Mouse (Mus musculus): ENCODE measurements around the gene Arhgap40. TPM values are rescaled to one million over a fixed set of nuclear protein-coding genes. Genes with fewer than 3 reads are reported as not detected.

The Arhgap40 gene
- polyA plus RNA-seq, 2 experiments: 3.9 to 5.5 TPM

- H3K4me2 ChIP-seq (replicated peaks; ENCODE audit: low read depth, low read length, severe bottlenecking): no peak overlapping the region
- H3K27me3 ChIP-seq (ENCODE audit: control insufficient read depth, insufficient read depth, low read length): no peaks in the 10 kb centered on the region; the same call in 1 of the 2 replicates
- no peak for DNase-seq (ENCODE audit: low spot score)
- H3K9ac ChIP-seq (ENCODE audit: low read depth, low read length, severe bottlenecking): no peak overlapping the region
- no peaks in the 10 kb centered on the region for H3K9me3 ChIP-seq (ENCODE audit: control insufficient read depth, low read length)
- ATAC-seq (ENCODE audit: low FRiP score, low read depth): no peak
- WGBS: 64% methylated on average over 2 of the region's 2 CpGs
- no peak for TF ChIP-seq POLR2A (IDR thresholded peaks at IDR 0.05; ENCODE audit: borderline replicate concordance, extremely low read depth, insufficient read depth, insufficient read length)
- H3K36me3 ChIP-seq (ENCODE audit: control insufficient read depth, insufficient read depth, low read length): no peaks in the 10 kb centered on the region
- H3K4me1 ChIP-seq (ENCODE audit: control insufficient read depth, insufficient read depth, low read length): no peaks in the 10 kb centered on the region
- H3K4me3 ChIP-seq (replicated peaks; ENCODE audit: low read length): no peak overlapping the region
- H3K27ac ChIP-seq (replicated peaks; ENCODE audit: low read depth, low read length): no peak overlapping the region
Observed at GRCm38 (mm10) chr2:158545266-158545665, 32.7 kb downstream of the Arhgap40 start.

DNA sequence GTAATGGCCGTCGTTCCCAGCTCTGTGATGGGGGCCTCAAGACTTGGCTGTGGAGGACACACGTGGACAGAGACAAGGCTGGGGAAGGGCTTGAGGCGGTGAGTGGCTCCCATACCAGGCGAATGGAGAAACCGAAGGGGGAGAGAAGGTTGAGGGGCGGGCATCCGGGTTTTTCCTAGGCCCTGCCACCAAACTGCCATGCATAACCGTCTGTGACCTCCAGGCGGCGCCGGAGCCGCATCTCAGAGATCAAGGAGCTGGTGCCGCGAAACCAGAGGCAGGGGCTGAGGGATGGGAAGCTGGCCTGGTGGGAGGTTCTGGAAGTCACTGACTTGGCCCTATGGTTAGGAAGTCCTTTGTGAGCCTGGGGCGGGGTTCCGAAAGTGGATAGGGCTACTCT lies 34.2 kb downstream of the Arhgap40 start:
- ATAC-seq (ENCODE audit: low FRiP score, low read depth) (peak; percentile 55; the same call in 1 of the 2 replicates), DNase-seq (ENCODE audit: low spot score) (peak; percentile 69)
- Histone ChIP-seq H3K36me3 (ENCODE audit: control insufficient read depth, insufficient read depth, low read length) (no peaks in the 10 kb centered on the region), H3K9ac (ENCODE audit: low read depth, low read length, severe bottlenecking) (peak overlapping the region; percentile 31; the same call in 1 of the 2 replicates), H3K4me1 (ENCODE audit: control insufficient read depth, insufficient read depth, low read length) (no peaks in the 10 kb centered on the region), H3K27ac (replicated peaks; ENCODE audit: low read depth, low read length) (no peak overlapping the region), H3K9me3 (ENCODE audit: control insufficient read depth, low read length) (no peaks in the 10 kb centered on the region), H3K4me3 (replicated peaks; ENCODE audit: low read length) (no peak overlapping the region), H3K4me2 (replicated peaks; ENCODE audit: low read depth, low read length, severe bottlenecking) (0 out of 2 replicates have a peak overlapping the region, but pooled peaks have one; percentile 14), H3K27me3 (ENCODE audit: control insufficient read depth, insufficient read depth, low read length) (peaks cover 4% of the 10 kb centered on the region; the same call in 1 of the 2 replicates)
- no peak for TF ChIP-seq POLR2A (IDR thresholded peaks at IDR 0.05; ENCODE audit: borderline replicate concordance, extremely low read depth, insufficient read depth, insufficient read length)
- WGBS: 5% methylated on average over 17 of the region's 17 CpGs

GRCm38 (mm10) chr2:158550067-158550466 lies 37.5 kb downstream of the Arhgap40 start:
- WGBS: 3% methylated on average over 3 of the region's 3 CpGs
- no peak for ATAC-seq (ENCODE audit: low FRiP score, low read depth)
- H3K9me3 ChIP-seq (ENCODE audit: control insufficient read depth, low read length): no peaks in the 10 kb centered on the region
- peaks cover 19% of the 10 kb centered on the region for H3K27me3 ChIP-seq (ENCODE audit: control insufficient read depth, insufficient read depth, low read length)
- H3K4me1 ChIP-seq (ENCODE audit: control insufficient read depth, insufficient read depth, low read length): no peaks in the 10 kb centered on the region
- H3K36me3 ChIP-seq (ENCODE audit: control insufficient read depth, insufficient read depth, low read length): no peaks in the 10 kb centered on the region
- H3K4me3 ChIP-seq (replicated peaks; ENCODE audit: low read length): no peak overlapping the region
- no peak overlapping the region for H3K9ac ChIP-seq (ENCODE audit: low read depth, low read length, severe bottlenecking)
- no peak for TF ChIP-seq POLR2A (IDR thresholded peaks at IDR 0.05; ENCODE audit: borderline replicate concordance, extremely low read depth, insufficient read depth, insufficient read length)
- no peak overlapping the region for H3K4me2 ChIP-seq (replicated peaks; ENCODE audit: low read depth, low read length, severe bottlenecking)
- no peak overlapping the region for H3K27ac ChIP-seq (replicated peaks; ENCODE audit: low read depth, low read length)
- peak; percentile 74 for DNase-seq (ENCODE audit: low spot score)

DNA sequence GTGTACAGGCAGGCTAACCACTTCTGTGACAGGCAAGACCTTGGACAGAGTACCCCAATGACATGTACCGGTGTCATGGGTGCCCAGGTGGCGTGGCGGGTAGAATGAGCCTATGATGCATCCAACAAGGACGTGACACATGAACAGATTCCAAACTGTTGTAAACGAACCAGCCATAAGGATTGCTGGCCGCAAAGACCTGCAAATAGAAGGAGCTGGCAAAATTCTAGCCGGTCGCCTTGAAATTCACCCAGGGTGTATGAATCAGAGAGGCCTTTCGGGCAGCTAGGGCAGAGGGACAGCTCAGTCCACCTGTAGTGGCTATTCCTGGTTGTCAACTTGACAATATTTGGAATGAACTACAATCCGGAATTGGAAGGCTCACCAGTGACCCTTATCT lies 41.8 kb downstream of the Arhgap40 start:
- 10% methylated on average over 9 of the region's 10 CpGs for WGBS
- H3K4me1 ChIP-seq (ENCODE audit: control insufficient read depth, insufficient read depth, low read length): peaks cover 3% of the 10 kb centered on the region; the same call in 1 of the 2 replicates
- TF ChIP-seq POLR2A (IDR thresholded peaks at IDR 0.05; ENCODE audit: borderline replicate concordance, extremely low read depth, insufficient read depth, insufficient read length): no peak
- DNase-seq (ENCODE audit: low spot score): no peak
- ATAC-seq (ENCODE audit: low FRiP score, low read depth): no peak
- H3K9me3 ChIP-seq (ENCODE audit: control insufficient read depth, low read length): no peaks in the 10 kb centered on the region
- H3K9ac ChIP-seq (ENCODE audit: low read depth, low read length, severe bottlenecking): no peak overlapping the region
- H3K27me3 ChIP-seq (ENCODE audit: control insufficient read depth, insufficient read depth, low read length): peaks cover 28% of the 10 kb centered on the region
- no peaks in the 10 kb centered on the region for H3K36me3 ChIP-seq (ENCODE audit: control insufficient read depth, insufficient read depth, low read length)
- H3K4me2 ChIP-seq (replicated peaks; ENCODE audit: low read depth, low read length, severe bottlenecking): no peak overlapping the region
- H3K4me3 ChIP-seq (replicated peaks; ENCODE audit: low read length): no peak overlapping the region
- no peak overlapping the region for H3K27ac ChIP-seq (replicated peaks; ENCODE audit: low read depth, low read length)

GRCm38 (mm10) chr2:158555252-158555651 lies 42.7 kb downstream of the Arhgap40 start:
- H3K27me3 ChIP-seq (ENCODE audit: control insufficient read depth, insufficient read depth, low read length): peaks cover 28% of the 10 kb centered on the region
- H3K36me3 ChIP-seq (ENCODE audit: control insufficient read depth, insufficient read depth, low read length): no peaks in the 10 kb centered on the region
- 6% methylated on average over 7 of the region's 7 CpGs for WGBS
- H3K9ac ChIP-seq (ENCODE audit: low read depth, low read length, severe bottlenecking): no peak overlapping the region
- H3K4me2 ChIP-seq (replicated peaks; ENCODE audit: low read depth, low read length, severe bottlenecking): no peak overlapping the region
- H3K27ac ChIP-seq (replicated peaks; ENCODE audit: low read depth, low read length): no peak overlapping the region
- peaks cover 3% of the 10 kb centered on the region; the same call in 1 of the 2 replicates for H3K4me1 ChIP-seq (ENCODE audit: control insufficient read depth, insufficient read depth, low read length)
- ATAC-seq (ENCODE audit: low FRiP score, low read depth) (no peak), DNase-seq (ENCODE audit: low spot score) (no peak)
- no peaks in the 10 kb centered on the region for H3K9me3 ChIP-seq (ENCODE audit: control insufficient read depth, low read length)
- TF ChIP-seq POLR2A (IDR thresholded peaks at IDR 0.05; ENCODE audit: borderline replicate concordance, extremely low read depth, insufficient read depth, insufficient read length): no peak
- no peak overlapping the region for H3K4me3 ChIP-seq (replicated peaks; ENCODE audit: low read length)

All from limb, embryonic 14.5 days (tissue).